Mouse (Mus musculus) embryonic facial prominence, embryonic 11.5 days (tissue): Measurements from ENCODE around the gene Col11a2. TPM values are rescaled to one million over a fixed set of nuclear protein-coding genes. Genes with fewer than 3 reads are reported as not detected.

Experiments
- ATAC-seq: fragments of 200-750 bp; cut with Nextera tagmentation; replicated peaks from 2 replicates; pipeline ENCODE4 v1.8.0; 2017; ENCODE audit warnings: low read depth; ENCODE audit not compliant: insufficient number of reproducible peaks, low FRiP score, low TSS enrichment
- DNase-seq: peaks from one replicate; pipeline ENCODE4 v3.0.0-alpha.2; 2015; ENCODE audit warnings: low spot score
- H3K27ac ChIP-seq: fragments of 300-500 bp; sonication (generic); replicated peaks from 2 replicates; pipeline ENCODE4 v1.5.1; 2014; ENCODE audit warnings: mild to moderate bottlenecking, low read depth, low read length, control low read depth
- H3K27me3 ChIP-seq: fragments of 300-500 bp; sonication (generic); 2 replicates; pipeline ENCODE4 v1.6.1; 2014; ENCODE audit warnings: mild to moderate bottlenecking, low read length, moderate library complexity, mixed read lengths; ENCODE audit not compliant: control insufficient read depth, insufficient read depth
- H3K36me3 ChIP-seq: fragments of 300-500 bp; sonication (generic); replicated peaks from 2 replicates; pipeline ENCODE4 v1.6.1; 2014; ENCODE audit warnings: low read depth, mild to moderate bottlenecking, low read length, moderate library complexity, mixed read lengths; ENCODE audit not compliant: control insufficient read depth, insufficient read depth
- H3K4me1 ChIP-seq: fragments of 300-500 bp; sonication (generic); 2 replicates; pipeline ENCODE4 v1.6.1; 2014; ENCODE audit warnings: low read length, mixed read lengths; ENCODE audit not compliant: control insufficient read depth, insufficient read depth
- H3K4me2 ChIP-seq: fragments of 300-500 bp; sonication (generic); 2 replicates; pipeline ENCODE4 v1.6.1; 2014; ENCODE audit warnings: low read depth, mild to moderate bottlenecking, control low read depth, low read length, moderate library complexity
- H3K4me3 ChIP-seq: fragments of 300-500 bp; sonication (generic); 2 replicates; pipeline ENCODE4 v1.5.1; 2014; ENCODE audit warnings: low read depth, low read length, control low read depth
- H3K9ac ChIP-seq: fragments of 300-500 bp; sonication (generic); replicated peaks from 2 replicates; pipeline ENCODE4 v1.6.1; 2014; ENCODE audit warnings: mild to moderate bottlenecking, control low read depth, low read length
- H3K9me3 ChIP-seq: fragments of 300-500 bp; sonication (generic); replicated peaks from 2 replicates; pipeline ENCODE4 v1.6.1; 2016; ENCODE audit warnings: mild to moderate bottlenecking, low read length, inconsistent platforms, mixed read lengths; ENCODE audit not compliant: control insufficient read depth
- WGBS: fragments of 180-500 bp; shearing (Covaris S2); extraction: QIAGEN DNeasy Blood & Tissue Kit; methylation state at CpG from one replicate; pipeline ENCODE4 v1.1.7; 2014; 5-methylcytosine and 5-hydroxymethylcytosine counted together
- polyA plus RNA-seq: library from polyadenylated mRNA; unstranded; fragments of >200 nt; fragmentation: Nextera tagmentation; extraction: Ambion mirVana; gene quantifications from 2 replicates; pipeline ENCODE4 v1.2.1, GENCODE M21; 2014

Gene Col11a2
- polyA plus RNA-seq, 1 experiment from 2014 or later = 0.70 TPM

DNA sequence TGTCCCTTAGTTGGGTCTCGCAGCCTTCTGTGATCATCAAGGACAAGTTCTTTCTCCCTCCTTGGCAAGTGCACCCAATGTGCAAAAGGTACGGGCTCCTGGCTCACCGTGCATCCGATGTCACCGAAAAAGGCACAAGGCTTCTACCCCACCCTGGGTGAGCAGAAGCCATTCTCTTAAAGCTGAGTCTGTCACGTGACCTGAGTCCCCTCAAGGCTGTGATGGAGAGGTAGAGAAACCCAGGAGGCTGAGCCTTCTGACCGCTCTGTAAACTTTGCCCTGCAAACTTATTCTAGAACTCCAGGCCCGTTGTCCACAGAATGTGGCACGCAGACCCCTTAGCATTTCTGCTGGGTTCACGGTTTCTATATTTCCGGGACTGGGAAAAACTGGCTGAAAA, 39.8 kb downstream of the Col11a2 start:
- no peak for DNase-seq
- Histone ChIP-seq H3K27me3 (peaks cover 6% of the 10 kb centered on the region), H3K9ac (no peak overlapping the region), H3K4me3 (no peak overlapping the region), H3K9me3 (no peaks in the 10 kb centered on the region), H3K4me2 (no peak overlapping the region), H3K27ac (no peak overlapping the region), H3K4me1 (no peaks in the 10 kb centered on the region), H3K36me3 (no peaks in the 10 kb centered on the region)
- ATAC-seq = no peak
- 88% methylated on average over 11 of the region's 11 CpGs for WGBS

DNA sequence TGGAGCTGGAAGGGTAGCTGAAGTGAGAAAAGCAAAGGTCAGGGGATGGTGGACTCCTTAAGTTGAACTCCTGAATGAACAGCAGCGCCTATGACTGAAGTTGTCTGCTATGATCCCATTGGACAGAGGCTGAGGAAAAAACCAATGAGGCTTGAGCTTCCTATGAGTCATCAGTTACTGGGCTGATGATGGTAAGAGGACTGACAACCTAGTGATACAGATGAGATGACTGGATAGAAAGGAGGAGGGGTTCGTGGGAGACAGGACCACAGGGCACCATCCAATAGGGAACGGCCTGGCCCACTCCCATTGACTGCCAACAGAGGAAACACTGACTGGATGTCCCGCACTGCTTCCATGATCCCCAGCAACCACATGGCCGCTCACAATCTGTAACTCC, 40.4 kb downstream of the Col11a2 start:
- Histone ChIP-seq H3K27ac (no peak overlapping the region), H3K9me3 (no peaks in the 10 kb centered on the region), H3K4me3 (no peak overlapping the region), H3K27me3 (peaks cover 6% of the 10 kb centered on the region), H3K36me3 (no peaks in the 10 kb centered on the region), H3K9ac (no peak overlapping the region), H3K4me1 (no peaks in the 10 kb centered on the region), H3K4me2 (no peak overlapping the region)
- DNase-seq (peak; percentile 66), ATAC-seq (peak; percentile 77)
- WGBS = 13% methylated on average over 5 of the region's 5 CpGs

DNA sequence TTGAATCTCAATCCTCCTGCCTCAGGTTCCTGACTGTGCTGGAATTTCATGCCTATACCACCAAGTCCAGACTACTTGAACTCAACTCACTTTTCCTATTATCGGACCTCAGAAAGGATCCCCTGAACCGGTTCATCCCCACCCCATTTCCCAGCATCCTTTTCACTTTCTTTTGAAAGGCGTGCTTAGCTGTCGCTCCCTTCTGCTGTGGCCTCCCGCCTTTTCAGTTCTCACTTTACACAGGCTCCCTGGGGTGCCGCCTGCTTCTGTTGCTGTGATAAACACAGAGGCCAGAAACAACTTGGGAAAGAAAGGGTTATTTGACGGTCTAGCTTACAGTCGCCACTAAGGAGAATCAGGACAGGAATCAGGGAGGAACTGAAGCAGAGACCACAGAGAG, 43.9 kb downstream of the Col11a2 start:
- DNase-seq (peak; percentile 25), ATAC-seq (no peak)
- 9% methylated on average over 8 of the region's 8 CpGs for WGBS
- Histone ChIP-seq H3K9ac (no peak overlapping the region), H3K36me3 (no peaks in the 10 kb centered on the region), H3K4me2 (no peak overlapping the region), H3K9me3 (no peaks in the 10 kb centered on the region), H3K27ac (no peak overlapping the region), H3K27me3 (no peaks in the 10 kb centered on the region), H3K4me3 (no peak overlapping the region), H3K4me1 (no peaks in the 10 kb centered on the region)

- no peaks in the 10 kb centered on the region for H3K36me3 ChIP-seq
- no peak overlapping the region for H3K4me2 ChIP-seq
- 52% methylated on average over 2 of the region's 2 CpGs for WGBS
- H3K9me3 ChIP-seq = no peaks in the 10 kb centered on the region
- H3K9ac ChIP-seq = no peak overlapping the region
- ATAC-seq = no peak
- no peak for DNase-seq
- H3K27me3 ChIP-seq = no peaks in the 10 kb centered on the region
- H3K4me1 ChIP-seq = no peaks in the 10 kb centered on the region
- no peak overlapping the region for H3K27ac ChIP-seq
- no peak overlapping the region for H3K4me3 ChIP-seq
Measured at GRCm38 (mm10) chr17:34087386-34087785, 48.1 kb downstream of the Col11a2 start.

GRCm38 (mm10) chr17:34088124-34088523, 48.9 kb downstream of the Col11a2 start:
- H3K4me3 ChIP-seq = no peak overlapping the region
- H3K36me3 ChIP-seq = no peaks in the 10 kb centered on the region
- no peak overlapping the region for H3K4me2 ChIP-seq
- H3K9ac ChIP-seq = no peak overlapping the region
- ATAC-seq = no peak
- H3K4me1 ChIP-seq = no peaks in the 10 kb centered on the region
- H3K27me3 ChIP-seq = no peaks in the 10 kb centered on the region
- 91% methylated on average over 11 of the region's 11 CpGs for WGBS
- no peaks in the 10 kb centered on the region for H3K9me3 ChIP-seq
- no peak overlapping the region for H3K27ac ChIP-seq
- no peak for DNase-seq

- no peaks in the 10 kb centered on the region for H3K27me3 ChIP-seq
- WGBS = 50% methylated on average over 7 of the region's 7 CpGs
- no peak overlapping the region for H3K9ac ChIP-seq
- no peaks in the 10 kb centered on the region for H3K9me3 ChIP-seq
- ATAC-seq (no peak), DNase-seq (peak; percentile 15)
- H3K36me3 ChIP-seq = no peaks in the 10 kb centered on the region
- H3K4me1 ChIP-seq = no peaks in the 10 kb centered on the region
- H3K4me3 ChIP-seq = no peak overlapping the region
- no peak overlapping the region for H3K27ac ChIP-seq
- no peak overlapping the region for H3K4me2 ChIP-seq
Measured at GRCm38 (mm10) chr17:34090923-34091322, 51.7 kb downstream of the Col11a2 start.

DNA sequence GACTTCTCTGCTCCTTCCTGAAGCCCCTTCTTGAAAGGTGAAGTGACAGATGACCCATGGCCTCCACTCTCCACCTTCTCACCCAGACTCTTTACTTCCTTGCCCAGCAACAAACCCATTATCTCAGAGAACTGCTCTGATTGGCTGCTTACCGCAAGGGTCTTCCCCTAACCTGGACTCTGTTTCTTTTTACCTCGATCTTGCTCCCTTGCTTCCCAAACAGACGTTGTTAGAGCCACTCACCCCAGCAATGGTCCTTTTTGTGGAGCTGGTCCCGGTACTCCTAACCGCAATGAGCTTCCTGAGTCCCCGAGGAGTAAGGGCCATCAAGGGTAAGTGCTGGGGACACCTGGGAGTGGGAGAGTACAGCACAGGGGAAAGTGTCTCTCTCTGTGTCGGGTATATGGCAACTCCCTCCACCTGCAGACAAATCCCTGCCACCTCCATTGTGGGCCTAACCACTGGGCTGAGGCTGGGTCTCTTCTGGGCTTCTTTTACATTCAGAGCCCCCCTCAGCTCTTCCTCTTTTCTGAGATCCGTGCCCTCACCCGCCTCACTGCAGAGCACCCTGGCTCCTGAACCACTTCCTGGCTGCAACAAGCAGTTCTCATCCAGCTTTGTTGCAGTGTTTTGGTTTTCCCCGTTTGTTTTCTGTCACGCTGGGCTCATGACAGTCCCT, 53.1 kb downstream of the Col11a2 start, which contains the start of gene H2-Oa:
TSS of gene H2-Oa (plus strand) at position 144 of the 679 bp plus-strand sequence.
- no peak within 1 kb of the TSS for H3K9ac ChIP-seq
- 40% methylated on average over 11 of the region's 11 CpGs for WGBS
- no peaks in the 10 kb centered on the region for H3K36me3 ChIP-seq
- H3K27me3 ChIP-seq = no peaks in the 10 kb centered on the region
- H3K4me1 ChIP-seq = no peaks in the 10 kb centered on the region
- H3K27ac ChIP-seq = no peak within 1 kb of the TSS
- H3K4me3 ChIP-seq = no peak within 1 kb of the TSS
- no peak for DNase-seq
- ATAC-seq = no peak
- H3K9me3 ChIP-seq = no peaks in the 10 kb centered on the region
- no peak within 1 kb of the TSS for H3K4me2 ChIP-seq

DNA sequence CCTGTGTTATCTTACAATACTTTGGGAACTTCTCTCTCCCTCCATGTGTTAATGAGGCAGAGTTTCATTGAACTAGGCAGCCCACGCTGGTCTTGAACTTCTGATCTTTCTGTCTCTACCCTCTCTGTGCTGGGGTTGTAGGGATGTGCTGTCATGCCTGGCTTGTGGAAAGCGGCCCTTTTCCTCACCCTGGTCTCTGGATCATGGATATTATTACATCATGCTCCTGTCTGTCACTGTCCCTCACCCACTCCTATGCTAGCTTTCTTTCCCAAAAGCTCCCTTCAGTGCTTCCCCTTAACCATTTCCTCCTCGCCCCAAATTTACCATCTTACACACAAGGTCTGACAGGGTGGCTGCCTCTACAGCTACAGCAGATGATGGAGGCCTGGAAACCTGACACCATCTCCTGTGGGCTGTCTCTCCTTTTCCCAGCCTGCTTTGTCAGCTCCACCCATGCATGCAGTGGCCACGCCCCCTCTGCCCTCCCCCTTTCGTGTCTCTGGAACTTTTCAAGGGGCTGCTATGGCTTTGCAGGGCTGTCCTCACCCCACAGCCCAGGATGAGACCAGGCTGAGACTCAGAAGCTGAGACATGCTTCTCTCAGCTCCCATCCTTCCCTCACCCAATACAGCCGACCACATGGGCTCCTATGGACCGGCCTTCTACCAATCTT, 54.1 kb downstream of the Col11a2 start:
- Histone ChIP-seq H3K36me3 (no peaks in the 10 kb centered on the region), H3K4me2 (no peak overlapping the region), H3K27me3 (no peaks in the 10 kb centered on the region), H3K9me3 (no peaks in the 10 kb centered on the region), H3K4me3 (no peak overlapping the region), H3K9ac (no peak overlapping the region), H3K4me1 (no peaks in the 10 kb centered on the region), H3K27ac (no peak overlapping the region)
- WGBS = 32% methylated on average over 7 of the region's 7 CpGs
- peak; percentile 84 for ATAC-seq
- DNase-seq = peak; percentile 78
